Mouse (Mus musculus) retina, embryonic 14.5 days (tissue): ENCODE results near the gene Gm12355.

ENCODE experiments used
- DNase-seq: peaks from one replicate; pipeline ENCODE4 v3.0.0-alpha.2; 2015; ENCODE audit warnings: low spot score

Gm12355 gene

GRCm38 (mm10) chr11:98602090-98602690, 23.3 kb downstream of the Gm12355 start:
- peak; percentile 78 for DNase-seq

- DNase-seq, result no peak
Measured at GRCm38 (mm10) chr11:98599291-98599690, 26.2 kb downstream of the Gm12355 start.

- no peak for DNase-seq
Measured at GRCm38 (mm10) chr11:98598851-98599290, 26.6 kb downstream of the Gm12355 start.

GRCm38 (mm10) chr11:98597991-98598390, 27.5 kb downstream of the Gm12355 start, which contains the start of gene Lrrc3c:
Gene Lrrc3c (plus strand): TSS chr11:98598291.
- no peak for DNase-seq

GRCm38 (mm10) chr11:98597363-98597762, 28.1 kb downstream of the Gm12355 start:
- peak; percentile 86 for DNase-seq

- no peak for DNase-seq
Measured at GRCm38 (mm10) chr11:98595955-98596354, 29.5 kb downstream of the Gm12355 start.

GRCm38 (mm10) chr11:98595473-98595872, 30.0 kb downstream of the Gm12355 start:
- DNase-seq, result no peak

- no peak for DNase-seq
Measured at GRCm38 (mm10) chr11:98595021-98595420, 30.4 kb downstream of the Gm12355 start.

GRCm38 (mm10) chr11:98590548-98591445, 34.7 kb downstream of the Gm12355 start:
- peak; percentile 57 for DNase-seq

- DNase-seq, result no peak
Measured at GRCm38 (mm10) chr11:98589306-98589705, 36.2 kb downstream of the Gm12355 start.

- no peak for DNase-seq
Measured at GRCm38 (mm10) chr11:98588833-98589281, 36.6 kb downstream of the Gm12355 start.

GRCm38 (mm10) chr11:98587684-98588546, 37.5 kb downstream of the Gm12355 start:
- DNase-seq, result peak; percentile 56

GRCm38 (mm10) chr11:98586892-98587563, 38.4 kb downstream of the Gm12355 start, which contains the start of gene Ormdl3:
Gene Ormdl3 (minus strand): TSS chr11:98587368.
- peak; percentile 100 for DNase-seq

GRCm38 (mm10) chr11:98586087-98586891, 39.2 kb downstream of the Gm12355 start:
- no peak for DNase-seq

- no peak for DNase-seq
Measured at GRCm38 (mm10) chr11:98584629-98585177, 40.8 kb downstream of the Gm12355 start.

GRCm38 (mm10) chr11:98584146-98584545, 41.3 kb downstream of the Gm12355 start:
- no peak for DNase-seq

GRCm38 (mm10) chr11:98583571-98583970, 41.9 kb downstream of the Gm12355 start:
- no peak for DNase-seq

- no peak for DNase-seq
Measured at GRCm38 (mm10) chr11:98583265-98583552, 42.3 kb downstream of the Gm12355 start.

- no peak for DNase-seq
Measured at GRCm38 (mm10) chr11:98582551-98583264, 42.8 kb downstream of the Gm12355 start.

GRCm38 (mm10) chr11:98582030-98582388, 43.5 kb downstream of the Gm12355 start:
- DNase-seq, result no peak
